Mouse (Mus musculus) cerebellum, adult 2 months (tissue): Measurements from ENCODE around the gene Zmpste24. TPM values are rescaled to one million over a fixed set of nuclear protein-coding genes. Genes with fewer than 3 reads are reported as not detected.

Experiments used
- DNase-seq, 2 experiments: peaks; one replicate each; pipeline ENCODE4 v3.0.0; 2021
- H3K27ac ChIP-seq: fragments of 200-500 bp; 2 replicates; pipeline ENCODE4 v1.5.1; 2012; ENCODE audit warnings: low read length, control low read depth, inconsistent platforms; ENCODE audit not compliant: insufficient read depth
- H3K27me3 ChIP-seq: fragments of 200-500 bp; 2 replicates; pipeline ENCODE4 v1.6.1; 2012; ENCODE audit warnings: inconsistent platforms, mild to moderate bottlenecking, low read length, moderate library complexity; ENCODE audit not compliant: control insufficient read depth, insufficient read depth
- H3K4me1 ChIP-seq: fragments of 200-500 bp; 2 replicates; pipeline ENCODE4 v1.6.1; 2011; ENCODE audit warnings: low read length; ENCODE audit not compliant: control insufficient read depth, insufficient read depth
- H3K4me3 ChIP-seq: fragments of 200-500 bp; replicated peaks from 2 replicates; pipeline ENCODE3; 2011; ENCODE audit warnings: mild to moderate bottlenecking, low read depth, low read length, control low read depth; ENCODE audit not compliant: insufficient read depth
- CTCF ChIP-seq: fragments of 200-500 bp; IDR thresholded peaks from 2 replicates; pipeline ENCODE4 v1.5.1; 2011; ENCODE audit warnings: low read depth, mild to moderate bottlenecking, control low read depth, low read length, moderate library complexity, borderline replicate concordance; ENCODE audit not compliant: insufficient read depth
- POLR2A ChIP-seq: fragments of 200-500 bp; IDR thresholded peaks from 2 replicates; pipeline ENCODE4 v1.6.1; 2011; ENCODE audit warnings: low read length, control low read depth, borderline replicate concordance; ENCODE audit not compliant: insufficient read depth
- WGBS: fragments of 180-500 bp; shearing (Covaris S2); methylation state at CpG from one replicate; pipeline ENCODE4 v1.1.7; 2018; 5-methylcytosine and 5-hydroxymethylcytosine counted together
- polyA plus RNA-seq: library from polyadenylated mRNA; depleted of rRNA; stranded (reverse); fragments of >200 nt; gene quantifications from 2 replicates; pipeline ENCODE4 v1.2.3, GENCODE M21; 2012

Zmpste24 gene
- polyA plus RNA-seq, 1 experiment = 25.3 TPM

- Histone ChIP-seq H3K27me3 (no peaks in the 10 kb centered on the region), H3K4me3 (no peak overlapping the region), H3K4me1 (peaks cover 2% of the 10 kb centered on the region; the same call in 1 of the 2 replicates), H3K27ac (peak overlapping the region; percentile 15; the same call in 1 of the 2 replicates)
- no peak for DNase-seq
- 67% methylated on average over 4 of the region's 4 CpGs for WGBS
- TF ChIP-seq CTCF (no peak), POLR2A (no peak)
These were observed 46.2 kb downstream of the Zmpste24 start for GRCm38 (mm10) chr4:121051863-121052262.

- 92% methylated on average over 3 of the region's 3 CpGs for WGBS
- TF ChIP-seq POLR2A (no peak), CTCF (no peak)
- Histone ChIP-seq H3K27me3 (no peaks in the 10 kb centered on the region; the same call in 1 of the 2 replicates), H3K4me3 (no peak overlapping the region), H3K4me1 (no peaks in the 10 kb centered on the region), H3K27ac (no peak overlapping the region)
- no peak for DNase-seq
These were observed 55.1 kb downstream of the Zmpste24 start for GRCm38 (mm10) chr4:121042946-121043345.

GRCm38 (mm10) chr4:121042472-121042871 is 55.6 kb downstream of the Zmpste24 start:
- TF ChIP-seq POLR2A (no peak), CTCF (no peak)
- no peak for DNase-seq
- H3K27ac ChIP-seq = no peak overlapping the region
- 64% methylated on average over 5 of the region's 5 CpGs for WGBS
- no peaks in the 10 kb centered on the region for H3K4me1 ChIP-seq
- H3K4me3 ChIP-seq = no peak overlapping the region
- no peaks in the 10 kb centered on the region; the same call in 1 of the 2 replicates for H3K27me3 ChIP-seq

GRCm38 (mm10) chr4:121040897-121041671 is 57.0 kb downstream of the Zmpste24 start:
- Histone ChIP-seq H3K4me3 (no peak overlapping the region), H3K4me1 (no peaks in the 10 kb centered on the region), H3K27me3 (no peaks in the 10 kb centered on the region; the same call in 1 of the 2 replicates), H3K27ac (no peak overlapping the region)
- TF ChIP-seq POLR2A (no peak), CTCF (peak; percentile 83)
- DNase-seq = peak; percentile 63 to 65
- 28% methylated on average over 18 of the region's 18 CpGs for WGBS

GRCm38 (mm10) chr4:121040323-121040722 is 57.7 kb downstream of the Zmpste24 start:
- no peak for DNase-seq
- Histone ChIP-seq H3K27ac (no peak overlapping the region), H3K4me1 (no peaks in the 10 kb centered on the region), H3K4me3 (peak overlapping the region; percentile 37), H3K27me3 (no peaks in the 10 kb centered on the region; the same call in 1 of the 2 replicates)
- 34% methylated on average over 14 of the region's 14 CpGs for whole genome bisulfite sequencing
- TF ChIP-seq CTCF = no peak
- TF ChIP-seq POLR2A = no peak

GRCm38 (mm10) chr4:121039331-121040115 is 58.5 kb downstream of the Zmpste24 start, which contains the start of gene Col9a2:
Gene Col9a2 (plus strand): TSS chr4:121039385.
- no peaks in the 10 kb centered on the region; the same call in 1 of the 2 replicates for H3K27me3 ChIP-seq
- H3K4me3 ChIP-seq = peak within 1 kb of the TSS; percentile 37
- TF ChIP-seq CTCF = no peak
- no peak for TF ChIP-seq POLR2A
- peak in 1 of 2 experiments; percentile 35 for DNase-seq
- 10% methylated on average over 46 of the region's 46 CpGs for WGBS
- no peak within 1 kb of the TSS for H3K27ac ChIP-seq
- no peaks in the 10 kb centered on the region for H3K4me1 ChIP-seq

GRCm38 (mm10) chr4:121033006-121033405 is 65.0 kb downstream of the Zmpste24 start:
- no peaks in the 10 kb centered on the region for H3K27me3 ChIP-seq
- H3K4me3 ChIP-seq = no peak overlapping the region
- TF ChIP-seq CTCF (no peak), POLR2A (no peak)
- WGBS = 73% methylated on average over 2 of the region's 2 CpGs
- no peaks in the 10 kb centered on the region for H3K4me1 ChIP-seq
- DNase-seq = no peak
- no peak overlapping the region for H3K27ac ChIP-seq

- TF ChIP-seq POLR2A = no peak
- no peak for TF ChIP-seq CTCF
- Histone ChIP-seq H3K4me3 (no peak overlapping the region), H3K27me3 (no peaks in the 10 kb centered on the region), H3K4me1 (no peaks in the 10 kb centered on the region), H3K27ac (no peak overlapping the region)
- WGBS = 63% methylated on average over 4 of the region's 4 CpGs
- DNase-seq = no peak
These were observed 66.6 kb downstream of the Zmpste24 start for GRCm38 (mm10) chr4:121031440-121031839.
